ENCODE assay signal across 14 mouse cellular contexts in the genomic region with DNA sequence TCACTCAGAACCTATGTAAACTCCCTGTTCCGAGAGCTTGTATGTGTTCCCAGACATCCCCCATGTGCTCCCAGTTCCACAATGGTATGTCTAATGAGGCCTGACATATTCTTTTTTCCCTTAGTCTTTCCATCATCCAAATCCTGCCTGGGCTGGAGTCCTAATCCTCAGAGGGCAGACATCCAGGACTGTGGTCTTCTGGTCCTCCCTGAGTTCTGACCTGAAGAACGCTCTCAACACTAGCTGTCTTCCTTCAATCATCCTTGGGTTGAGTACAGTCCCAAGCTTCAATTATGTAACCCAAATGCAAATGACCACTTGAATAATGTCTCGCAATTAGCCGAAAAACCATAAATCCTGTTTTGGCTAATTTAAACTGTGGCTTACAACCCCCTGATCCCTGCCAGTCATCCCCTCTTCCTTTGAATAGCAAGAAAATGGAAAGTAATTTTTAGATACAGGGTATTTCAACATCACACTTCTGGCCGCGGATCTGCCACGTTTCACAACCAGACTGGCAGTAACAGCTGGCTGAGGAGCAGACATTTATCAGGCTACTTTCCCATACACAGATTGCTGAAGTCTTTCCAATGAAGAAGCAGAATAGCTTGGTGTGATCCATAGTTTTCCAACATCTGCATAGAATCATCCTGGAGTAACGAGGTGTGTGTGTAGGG.
A peak's percentile ranks its signal among the peaks of the same experiment; 100 is the strongest.
DNase-seq lines count a peak whose midpoint lies in the region; TF ChIP-seq lines count a peak whose summit lies in the region.
"Had no signal": no experiment of that assay in that cellular context is flagged by ENCODE, and none has a peak within 500 bp of the region (broad histone marks: within the 10 kb centered on the region; RNA-seq: fewer than 3 reads in every experiment).

No protein-coding gene starts in this region.

- H3K27ac ChIP-seq in gastrocnemius, adult 2 months: peak overlapping the region; percentile 77
- H3K27ac ChIP-seq: kidney, embryonic 15.5 days; midbrain, embryonic 13.5 days; neural tube, embryonic 12.5 days had no signal

- intact Hi-C loops in gastrocnemius, adult 2 months (cut with DNase I): loop anchor here (5.0 kb wide), 1 partner anchor 33 kb away; no protein-coding TSS in a partner anchor
- intact Hi-C loops in heart, postnatal 14 days (cut with DNase I): no loop called here

- peak; percentile 76 for DNase-seq in gastrocnemius, adult 2 months
- no peak for DNase-seq in gastrocnemius, postnatal 4 days (ENCODE audit: low spot score in 2 of 2)
- peak; percentile 20 for DNase-seq in right cerebral cortex, postnatal 14 days
- no peak for DNase-seq in right cerebral cortex, postnatal 25 days
- DNase-seq in heart, postnatal 14 days: peak; percentile 19 to 27
- DNase-seq in skeletal muscle tissue, adult 2 months (ENCODE audit: low read depth, low spot score): peak; percentile 38
- no peak for DNase-seq in cerebellum, postnatal 14 days
- DNase-seq in layer of hippocampus, adult 9-11 months: no peak
- DNase-seq: cerebellum, adult 11-12 months; thymus, postnatal 25 days had no signal

- TF ChIP-seq CTCF in gastrocnemius, adult 2 months (IDR thresholded peaks at IDR 0.05): no peak

- H3K4me3 ChIP-seq in gastrocnemius, adult 2 months: no peak overlapping the region
- H3K4me3 ChIP-seq: erythroblast, embryonic 14.5 days; kidney, embryonic 15.5 days; midbrain, embryonic 13.5 days; neural tube, embryonic 12.5 days had no signal

Comparison
In these comparisons a context has a peak if more than half of its experiments do, and no peak if none do; other contexts are left out.
1. DNase-seq: peak in gastrocnemius, adult 2 months (single experiment), right cerebral cortex, postnatal 14 days (single experiment), heart, postnatal 14 days (2 of 2) and skeletal muscle tissue, adult 2 months (single experiment); none in gastrocnemius, postnatal 4 days (0 of 2), right cerebral cortex, postnatal 25 days (single experiment), cerebellum, postnatal 14 days (0 of 2) and layer of hippocampus, adult 9-11 months (single experiment).